In the genomic region with DNA sequence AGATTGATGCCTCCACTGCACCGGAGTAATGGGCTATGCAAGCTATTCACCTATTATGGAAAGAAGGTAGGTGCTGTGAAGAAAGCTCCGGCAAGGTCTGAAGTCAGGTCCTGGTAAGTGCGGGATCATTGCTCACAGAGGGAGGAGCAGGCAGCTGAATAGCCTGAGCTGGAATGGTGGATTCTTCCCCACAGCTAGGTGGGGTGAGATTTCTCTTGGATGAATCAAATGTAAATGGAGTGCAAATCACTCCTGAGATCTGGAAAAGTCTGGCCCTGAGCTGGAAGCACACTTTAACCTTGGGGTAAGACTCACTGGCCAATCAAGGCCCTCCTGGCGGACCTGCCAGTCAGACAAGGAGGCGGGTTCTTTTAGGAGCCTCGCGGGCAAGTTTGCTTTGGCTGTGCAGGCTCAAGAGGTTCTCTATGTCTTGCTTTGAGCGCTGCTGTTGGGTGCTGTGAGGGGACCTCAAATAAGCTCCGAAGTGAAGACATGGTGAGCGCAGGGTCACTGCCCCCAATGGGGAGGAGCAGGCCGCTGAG, we compare ENCODE assay signal across 8 mouse cellular contexts. TPM values are rescaled to one million over a fixed set of nuclear protein-coding genes. Genes with fewer than 3 reads are reported as not detected.
DNase-seq lines count a peak whose midpoint lies in the region; ATAC-seq and TF ChIP-seq lines count a peak whose summit lies in the region.

A gene (plus strand): TSS at position 397 of the 542 bp plus-strand sequence.

- H3K9ac ChIP-seq in intestine, embryonic 16.5 days (ENCODE audit: low read depth, low read length) = no peak within 1 kb of the TSS
- H3K9ac ChIP-seq in liver, embryonic 11.5 days (ENCODE audit: low read depth, low read length) = no peak within 1 kb of the TSS

- H3K27me3 ChIP-seq in intestine, embryonic 16.5 days (replicated peaks; ENCODE audit: control insufficient read depth, insufficient read depth, low read length) = no peaks in the 10 kb centered on the region
- H3K27me3 ChIP-seq in liver, embryonic 11.5 days (replicated peaks; ENCODE audit: control insufficient read depth, insufficient read depth, low read length) = no peaks in the 10 kb centered on the region

- TF ChIP-seq POLR2A in brain, embryonic 14.5 days (IDR thresholded peaks at IDR 0.05; ENCODE audit: borderline replicate concordance, extremely low read depth, insufficient read depth, insufficient read length, poor library complexity, severe bottlenecking) = no peak

- H3K36me3 ChIP-seq in intestine, embryonic 16.5 days (ENCODE audit: control insufficient read depth, insufficient read depth, low read length) = no peaks in the 10 kb centered on the region
- no peaks in the 10 kb centered on the region for H3K36me3 ChIP-seq in liver, embryonic 11.5 days (ENCODE audit: control insufficient read depth, insufficient read depth, low read length)

- ATAC-seq in intestine, embryonic 16.5 days = 0 out of 2 replicates have a peak, but pooled peaks have one; percentile 44
- ATAC-seq in liver, embryonic 11.5 days (replicated peaks; ENCODE audit: low FRiP score) = no peak

- no peak within 1 kb of the TSS for H3K27ac ChIP-seq in intestine, embryonic 16.5 days (ENCODE audit: low read length)
- no peak within 1 kb of the TSS for H3K27ac ChIP-seq in liver, embryonic 11.5 days (ENCODE audit: low read depth, low read length)

- 13% methylated on average over 11 of the region's 11 CpGs for WGBS in intestine, embryonic 16.5 days
- 14% methylated on average over 11 of the region's 11 CpGs for WGBS in liver, embryonic 11.5 days

- H3K4me3 ChIP-seq in intestine, embryonic 16.5 days (ENCODE audit: low read length) = no peak within 1 kb of the TSS
- no peak within 1 kb of the TSS for H3K4me3 ChIP-seq in liver, embryonic 11.5 days (ENCODE audit: low read depth, low read length)

- peak within 1 kb of the TSS; percentile 22 for H3K4me2 ChIP-seq in intestine, embryonic 16.5 days (ENCODE audit: low read depth, low read length)
- peak within 1 kb of the TSS; percentile 44 for H3K4me2 ChIP-seq in liver, embryonic 11.5 days

- DNase-seq in layer of hippocampus, adult 8-10 months (ENCODE audit: low spot score in 2 of 2) = no peak
- DNase-seq in layer of hippocampus, adult 9-11 months = no peak
- peak; percentile 6 for DNase-seq in brain, embryonic 14.5 days (ENCODE audit: low read depth)
- DNase-seq in gastrocnemius, postnatal 25 days = no peak
- DNase-seq in liver, embryonic 11.5 days (ENCODE audit: low spot score) = no peak
- DNase-seq in retina, embryonic 14.5 days (ENCODE audit: low spot score) = peak; percentile 18
- no peak for DNase-seq in urinary bladder, postnatal 36 days (ENCODE audit: low spot score in 2 of 2)

- H3K9me3 ChIP-seq in intestine, embryonic 16.5 days (ENCODE audit: control insufficient read depth, low read length) = no peaks in the 10 kb centered on the region
- no peaks in the 10 kb centered on the region for H3K9me3 ChIP-seq in liver, embryonic 11.5 days (ENCODE audit: control insufficient read depth, low read length)

- H3K4me1 ChIP-seq in intestine, embryonic 16.5 days (ENCODE audit: control insufficient read depth, insufficient read depth, low read length) = no peaks in the 10 kb centered on the region
- no peaks in the 10 kb centered on the region for H3K4me1 ChIP-seq in liver, embryonic 11.5 days (replicated peaks; ENCODE audit: control insufficient read depth, insufficient read depth, low read length)

- TF ChIP-seq CTCF in brain, embryonic 14.5 days (IDR thresholded peaks at IDR 0.05; ENCODE audit: borderline replicate concordance, extremely low read depth, insufficient read depth, insufficient read length) = no peak

RNA-seq across cellular contexts. Expression of the gene that starts here (rescaled TPM):
- 100 to 1,000 TPM; 137 to 280 (median 208) TPM for total RNA-seq in layer of hippocampus, adult 8-10 months (2022)
- 38.5 and 60.1 TPM in 2 replicates for polyA plus RNA-seq in brain, embryonic 14.5 days (2012; rRNA removed)
- 100 to 1,000 TPM; 203 to 229 TPM for total RNA-seq in gastrocnemius, postnatal 25 days (2021)
- 90.8 and 94.4 TPM in 2 replicates for polyA plus RNA-seq in intestine, embryonic 16.5 days (2015; fragmentation: Nextera tagmentation; extraction: Ambion mirVana)
- polyA plus RNA-seq in liver, embryonic 11.5 days (2014; fragmentation: Nextera tagmentation; extraction: Ambion mirVana) = 90.6 and 95.9 TPM in 2 replicates

Comparison
In these comparisons a context has a peak if more than half of its experiments do, and no peak if none do; other contexts are left out.
1. DNase-seq: peak in brain, embryonic 14.5 days (single experiment) and retina, embryonic 14.5 days (single experiment); none in layer of hippocampus, adult 8-10 months (0 of 2), layer of hippocampus, adult 9-11 months (single experiment), gastrocnemius, postnatal 25 days (single experiment), liver, embryonic 11.5 days (single experiment) and urinary bladder, postnatal 36 days (0 of 2).